Mouse (Mus musculus) left cerebral cortex, postnatal 4 days (tissue): ENCODE measurements around the gene Itgb1bp2. TPM values are rescaled to one million over a fixed set of nuclear protein-coding genes. Genes with fewer than 3 reads are reported as not detected.
"Not testable (repeated sequence)": the region's sequence is repeated elsewhere in the genome, so short reads cannot be mapped to it uniquely, and the experiment has no call there.

Experiments
- DNase-seq: peaks from one replicate; pipeline ENCODE4 v3.0.0-alpha.2; 2022
- intact Hi-C: fragments of 180-260 bp; cut with DNase I; formaldehyde crosslinking; loops from one replicate; pipeline ENCODE4 v1.15.1; 2025
- total RNA-seq, 2 experiments: library from RNA; stranded (reverse); gene quantifications; 2 replicates each; pipeline ENCODE4 v1.2.3; 2021

Gene Itgb1bp2
- total RNA-seq: 1 to 10 TPM; 4.0 to 4.6 TPM

DNA sequence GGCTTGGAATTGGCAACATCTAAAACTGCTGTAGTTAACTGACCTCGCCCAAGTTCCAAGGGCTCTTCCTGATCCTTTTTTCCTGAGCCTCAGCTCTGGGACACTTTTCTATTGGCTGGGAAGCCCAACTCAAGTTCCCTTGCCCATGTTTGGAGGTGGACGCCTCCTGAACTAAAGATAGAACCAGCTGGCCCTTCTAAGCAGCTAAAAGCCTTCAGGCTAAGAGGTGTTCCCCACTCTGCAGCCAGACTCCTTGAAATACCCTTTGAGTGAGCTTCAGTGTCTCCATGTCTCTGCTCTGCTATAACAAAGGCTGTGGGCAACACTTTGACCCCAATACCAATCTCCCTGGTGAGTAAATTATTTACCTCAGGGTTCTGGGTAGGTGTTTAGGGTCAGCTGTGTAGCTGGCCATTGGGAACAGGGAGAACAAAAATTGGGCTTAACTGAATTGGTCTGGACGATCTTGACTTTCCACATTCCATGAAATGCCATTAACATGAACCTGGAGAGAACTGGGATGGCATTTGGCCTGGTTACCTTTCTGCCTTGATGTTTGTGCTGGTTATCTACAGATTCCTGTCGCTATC is at the start of gene Itgb1bp2:
TSS of gene Itgb1bp2 (plus strand) at position 203 of the 590 bp plus-strand sequence.
- no peak for DNase-seq
- intact Hi-C loops: loop anchor here (10.0 kb wide), 1 partner anchor 106 kb away; no protein-coding TSS in a partner anchor

DNA sequence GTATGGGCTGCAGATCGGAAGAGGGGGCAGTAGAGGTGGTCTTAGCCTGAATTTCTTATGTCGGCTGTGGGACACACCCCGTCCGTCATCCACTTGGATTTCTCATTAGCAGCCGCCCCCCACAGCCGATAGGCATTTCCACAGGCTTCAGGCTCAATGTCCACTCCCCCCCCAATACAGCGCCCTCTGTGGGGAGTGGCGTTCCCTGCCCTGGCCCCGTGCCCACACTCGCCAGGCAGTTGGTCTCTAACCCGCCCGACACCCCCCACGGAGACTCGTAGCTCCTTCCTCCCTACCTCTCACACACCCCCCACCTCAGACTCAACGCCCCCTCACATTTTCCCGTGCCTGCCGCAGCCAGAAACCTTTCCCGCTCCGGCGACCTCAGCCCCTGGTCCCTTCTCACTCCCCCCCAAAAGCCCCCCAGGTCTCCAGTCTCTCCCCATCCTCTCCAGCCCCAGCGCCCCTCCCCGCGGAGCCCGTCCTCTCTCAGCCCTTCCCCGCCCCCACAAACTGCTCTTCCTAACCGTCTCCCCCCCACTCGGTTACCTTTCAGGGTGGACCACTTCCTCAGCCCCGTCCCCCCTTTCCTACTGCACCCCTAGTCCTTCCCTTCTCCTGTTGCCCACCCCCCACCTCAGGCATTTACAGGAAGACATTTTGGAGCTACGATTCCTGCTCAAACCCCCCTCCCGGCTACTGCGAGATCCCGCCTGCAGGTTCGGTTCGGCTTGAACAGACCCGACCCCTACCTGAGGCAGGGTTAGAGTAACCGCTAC is 29.8 kb upstream of the Itgb1bp2 start:
- peak; percentile 74 for DNase-seq
- intact Hi-C loops: no loop called here

DNA sequence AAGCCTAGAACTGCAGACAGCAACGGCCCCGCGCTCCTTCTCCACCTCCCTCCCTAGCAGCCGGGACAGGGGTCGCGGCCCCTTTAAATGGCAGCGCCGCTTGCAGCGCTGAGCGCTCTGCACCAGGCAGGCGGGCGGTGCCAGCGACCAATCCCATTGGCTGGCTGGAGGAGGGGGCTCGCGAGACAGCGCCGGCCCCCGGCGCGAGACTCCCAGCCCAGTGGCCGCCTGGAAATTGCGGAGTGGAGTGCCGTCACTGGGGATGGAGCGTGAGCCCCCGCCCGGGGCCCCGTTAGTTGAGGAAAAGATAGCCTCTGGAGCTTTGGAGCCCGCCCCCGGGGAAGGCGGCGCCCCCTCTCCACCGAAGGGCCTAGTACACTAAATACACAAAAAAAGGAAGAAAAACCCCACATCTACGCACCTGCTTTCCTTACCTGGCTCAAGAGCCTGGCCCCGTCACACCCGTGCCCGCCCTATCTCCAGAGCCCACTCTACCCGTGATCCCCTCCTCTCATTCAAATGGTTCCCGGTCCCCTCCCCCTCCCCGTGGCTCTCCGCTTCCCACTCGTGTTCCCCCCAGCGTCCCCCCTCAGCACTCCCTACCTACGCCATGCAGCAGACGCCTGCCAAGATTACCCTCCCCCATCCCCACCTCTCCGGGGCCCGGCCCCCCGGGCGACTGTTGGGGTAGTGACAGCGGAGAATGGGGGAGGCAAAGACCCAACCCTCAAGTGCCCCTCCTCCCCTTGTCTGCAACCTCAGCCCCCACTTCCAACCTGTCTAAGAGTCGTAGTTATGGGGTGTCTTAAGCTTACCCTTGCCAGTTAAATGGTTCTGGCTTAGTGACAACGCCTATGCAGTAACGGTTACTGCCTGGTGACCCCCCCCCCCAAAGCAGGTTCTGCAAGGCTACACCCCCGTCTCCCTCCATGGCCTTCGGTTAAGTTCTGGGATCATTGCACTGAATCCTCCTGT is 28.9 kb upstream of the Itgb1bp2 start:
- DNase-seq: peak; percentile 90
- intact Hi-C loops: no loop called here

- DNase-seq: no peak
- intact Hi-C loops: no loop called here
Observed at GRCm38 (mm10) chrX:101420700-101421095, 28.2 kb upstream of the Itgb1bp2 start, which contains the start of gene Zmym3. TSS of gene Zmym3 (minus strand) at chrX:101420849.

- intact Hi-C loops: no loop called here
- DNase-seq: no peak
Observed at GRCm38 (mm10) chrX:101423462-101423861, 25.4 kb upstream of the Itgb1bp2 start.

GRCm38 (mm10) chrX:101427774-101428173 is 21.1 kb upstream of the Itgb1bp2 start:
- no peak for DNase-seq
- intact Hi-C loops: no loop called here

DNA sequence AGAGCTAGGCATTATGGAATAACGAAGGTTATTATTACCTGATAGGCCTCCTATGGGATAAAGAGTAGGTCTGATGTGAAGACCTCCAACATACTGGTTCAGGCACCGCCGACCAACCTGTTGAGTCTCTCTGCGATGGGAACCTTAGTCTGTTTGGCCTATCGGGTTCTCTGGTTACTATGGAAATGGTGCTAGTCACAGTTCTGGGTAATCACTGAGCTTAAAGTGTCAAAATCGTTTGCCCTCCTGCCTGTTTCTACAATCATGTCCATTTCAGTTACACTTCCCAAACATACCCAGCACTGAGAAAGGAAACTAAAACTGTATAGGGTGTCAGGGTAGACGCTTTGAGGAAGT is 20.1 kb upstream of the Itgb1bp2 start:
- intact Hi-C loops: no loop called here
- DNase-seq: no peak

DNA sequence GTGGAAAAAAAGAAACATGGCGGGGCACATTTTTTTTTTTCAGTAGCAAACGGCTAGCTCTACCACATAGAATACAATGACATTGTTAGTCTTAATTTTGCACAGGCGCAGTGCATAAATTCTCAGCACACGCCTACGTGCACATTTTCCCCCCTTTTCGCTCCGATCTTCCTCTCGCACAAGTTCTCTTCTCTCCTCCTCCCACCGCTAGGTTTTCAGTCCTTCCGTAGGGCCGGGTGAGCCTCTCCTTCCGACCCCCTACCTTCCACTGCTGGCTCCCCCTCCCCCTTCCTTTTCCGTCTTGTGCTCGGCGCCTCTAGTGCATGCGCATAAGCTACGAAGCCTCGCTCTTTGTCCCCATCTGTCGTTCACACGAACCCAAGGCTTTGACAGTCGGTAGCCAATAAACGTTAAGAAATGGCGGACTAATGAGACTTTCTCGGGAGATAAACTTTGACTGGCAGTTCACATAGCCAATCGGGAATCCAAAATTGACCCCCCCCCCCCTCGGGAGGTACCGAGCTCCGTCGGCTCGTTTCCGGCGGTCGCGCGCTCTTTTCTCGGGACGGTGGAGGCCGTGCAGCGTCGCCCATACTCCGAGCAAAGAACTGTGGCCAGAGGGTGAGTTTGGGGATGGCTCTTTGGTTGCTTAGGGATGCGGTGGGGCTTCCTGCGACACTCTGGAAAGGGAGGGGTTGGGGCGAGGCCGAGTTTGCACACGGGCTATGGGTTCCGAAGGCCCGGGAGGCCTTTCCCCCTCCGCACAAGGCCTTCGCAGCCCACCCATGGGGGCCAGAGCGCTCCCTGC is 19.5 kb upstream of the Itgb1bp2 start, which contains the start of gene Nono:
TSS of gene Nono (plus strand) at position 177 of the 808 bp plus-strand sequence.
- DNase-seq: peak; percentile 90
- intact Hi-C loops: no loop called here

DNA sequence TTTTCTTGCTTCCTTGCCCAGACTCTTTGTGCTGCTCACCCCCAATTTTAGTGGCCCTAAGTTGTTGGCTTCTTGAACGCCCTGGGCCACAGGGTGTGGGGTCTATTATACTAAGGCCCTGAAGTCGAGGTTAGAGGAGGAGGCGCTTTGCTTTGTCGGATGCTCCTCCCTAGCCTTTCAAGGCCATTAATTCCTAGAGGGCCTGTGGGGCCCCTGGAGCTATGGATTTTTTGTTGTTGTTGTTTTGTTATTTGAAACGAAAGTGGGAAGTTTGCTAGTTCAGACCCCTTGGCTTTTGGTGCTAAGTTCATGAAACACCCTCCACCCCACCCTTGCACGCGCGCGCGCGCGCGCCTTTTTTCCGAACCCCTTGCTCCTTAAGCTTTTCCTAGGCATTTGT is 18.9 kb upstream of the Itgb1bp2 start:
- peak; percentile 6 for DNase-seq
- intact Hi-C loops: no loop called here

DNA sequence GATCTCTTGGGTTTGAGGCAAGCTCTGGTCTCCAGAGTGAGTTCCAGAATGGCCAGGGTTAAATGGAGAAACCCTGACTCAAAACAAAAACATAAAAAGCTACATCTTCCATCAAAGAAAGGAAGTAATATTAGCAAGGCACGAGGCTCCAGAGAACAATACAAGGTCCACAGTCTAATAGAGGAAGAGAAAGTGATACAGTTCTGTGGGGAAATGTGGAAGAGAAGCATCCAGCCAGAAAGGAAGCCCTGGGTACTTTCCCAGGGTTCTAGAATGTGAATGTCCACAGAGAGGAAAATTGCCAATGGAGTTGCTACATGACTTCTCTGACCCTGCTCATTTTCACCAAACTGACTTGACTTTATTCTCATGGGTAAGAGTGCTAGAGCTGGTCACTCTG is 2.3 kb downstream of the Itgb1bp2 start:
- intact Hi-C loops: no loop called here
- no peak for DNase-seq

GRCm38 (mm10) chrX:101451591-101451990 is 2.7 kb downstream of the Itgb1bp2 start:
- DNase-seq: no peak
- intact Hi-C loops: no loop called here

- intact Hi-C loops: no loop called here
- no peak for DNase-seq
Observed at GRCm38 (mm10) chrX:101472202-101472601, 23.3 kb downstream of the Itgb1bp2 start.

GRCm38 (mm10) chrX:101481604-101482350 is 32.9 kb downstream of the Itgb1bp2 start:
- intact Hi-C loops: no loop called here
- DNase-seq: no peak

DNA sequence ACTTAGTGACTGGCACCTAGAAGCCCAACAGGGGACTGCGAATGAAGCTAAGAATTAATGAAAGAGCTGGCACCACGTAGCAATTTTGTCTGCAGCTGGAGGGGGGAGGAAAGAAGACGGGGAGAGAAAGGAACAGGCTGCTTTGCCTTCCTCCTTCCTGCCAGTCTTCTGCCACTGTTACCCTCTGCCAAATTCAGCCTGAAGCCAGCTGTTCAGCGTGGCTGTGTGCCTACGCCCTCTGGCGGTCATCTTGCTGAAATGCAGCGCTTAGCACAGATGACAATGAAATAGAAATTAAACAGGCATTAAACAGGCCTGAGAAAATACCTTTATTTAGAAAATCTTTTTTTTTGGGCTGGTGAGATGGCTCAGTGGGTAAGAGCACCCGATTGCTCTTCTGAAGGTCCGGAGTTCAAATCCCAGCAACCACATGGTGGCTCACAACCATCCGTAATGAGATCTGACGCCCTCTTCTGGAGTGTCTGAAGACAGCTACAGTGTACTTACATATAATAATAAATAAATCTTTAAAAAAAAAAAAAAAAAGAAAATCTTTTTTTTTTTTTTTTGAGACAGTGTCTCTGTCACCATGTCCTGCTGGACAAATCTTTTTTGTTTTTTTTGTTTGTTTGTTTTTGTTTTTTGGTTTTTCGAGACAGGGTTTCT is 37.7 kb downstream of the Itgb1bp2 start:
- DNase-seq: peak; percentile 63
- intact Hi-C loops: not testable (repeated sequence)

Other genes with a start within 250 kb of the Itgb1bp2 start
- 10 to 100 TPM; 83.2 to 83.8 TPM for gene Snx12, start 226.5 kb upstream of the Itgb1bp2 start, total RNA-seq
- 1 to 10 TPM; 7.7 to 9.5 TPM for gene Foxo4, start 194.6 kb upstream of the Itgb1bp2 start, total RNA-seq
- not detected for gene Gm614, start 185.1 kb upstream of the Itgb1bp2 start, total RNA-seq
- 1 to 10 TPM; 4.0 to 4.9 TPM for gene Il2rg, start 180.8 kb upstream of the Itgb1bp2 start, total RNA-seq
- not detected for gene Gm20489, start 180.1 kb upstream of the Itgb1bp2 start, total RNA-seq
- 10 to 100 TPM; 41.6 to 42.8 TPM for gene Med12, start 175.1 kb upstream of the Itgb1bp2 start, total RNA-seq
- gene Nlgn3, start 149.9 kb upstream of the Itgb1bp2 start, total RNA-seq: 100 to 1,000 TPM; 166 to 183 TPM
- gene Gjb1, start 72.7 kb upstream of the Itgb1bp2 start, total RNA-seq: 1 to 10 TPM; 2.2 to 2.7 TPM
- 100 to 1,000 TPM; 195 to 217 TPM for gene Zmym3, start 28.2 kb upstream of the Itgb1bp2 start, total RNA-seq
- 100 to 1,000 TPM; 236 to 271 TPM for gene Nono, start 19.8 kb upstream of the Itgb1bp2 start, total RNA-seq
- 10 to 100 TPM; 51.3 to 55.8 TPM for gene Taf1, start 83.6 kb downstream of the Itgb1bp2 start, total RNA-seq
- gene Ogt, start 191.0 kb downstream of the Itgb1bp2 start, total RNA-seq: 100 to 1,000 TPM; 211 to 228 TPM